Comparison of ENCODE assay signal across 11 mouse cellular contexts in genomic region chr11:97063921-97064295, GRCm38 (mm10). TPM values are rescaled to one million over a fixed set of nuclear protein-coding genes. Genes with fewer than 3 reads are reported as not detected.
A peak's percentile ranks its signal among the peaks of the same experiment; 100 is the strongest.
DNase-seq lines count a peak whose midpoint lies in the region; ATAC-seq and TF ChIP-seq lines count a peak whose summit lies in the region.
"Had no signal": no experiment of that assay in that cellular context is flagged by ENCODE, and none has a peak within 500 bp of the region (broad histone marks: within the 10 kb centered on the region; RNA-seq: fewer than 3 reads in every experiment).

No protein-coding gene starts in this region.

- H3K4me3 ChIP-seq in gastrocnemius, adult 2 months: no peak overlapping the region
- no peak overlapping the region for H3K4me3 ChIP-seq in lung, embryonic 14.5 days (ENCODE audit: low read depth, low read length)
- no peak overlapping the region for H3K4me3 ChIP-seq in forebrain, embryonic 10.5 days
- no peak overlapping the region for H3K4me3 ChIP-seq in midbrain, embryonic 14.5 days (replicated peaks; ENCODE audit: low read depth, low read length)

- H3K4me1 ChIP-seq in lung, embryonic 14.5 days (ENCODE audit: insufficient read depth): no peaks in the 10 kb centered on the region
- peaks cover 28% of the 10 kb centered on the region for H3K4me1 ChIP-seq in forebrain, embryonic 10.5 days
- no peaks in the 10 kb centered on the region for H3K4me1 ChIP-seq in midbrain, embryonic 14.5 days (ENCODE audit: control insufficient read depth, insufficient read depth, low read length)

- peak; percentile 30; the same call in 1 of the 2 replicates for TF ChIP-seq CTCF in gastrocnemius, adult 2 months (IDR thresholded peaks at IDR 0.05)
- peak; percentile 32; the same call in 1 of the 2 replicates for TF ChIP-seq CTCF in lung, embryonic 14.5 days (IDR thresholded peaks at IDR 0.05; ENCODE audit: low read depth)

- no peaks in the 10 kb centered on the region for H3K9me3 ChIP-seq in lung, embryonic 14.5 days (ENCODE audit: low read depth, low read length)
- no peaks in the 10 kb centered on the region for H3K9me3 ChIP-seq in forebrain, embryonic 10.5 days
- H3K9me3 ChIP-seq in midbrain, embryonic 14.5 days (ENCODE audit: control insufficient read depth, low read length): no peaks in the 10 kb centered on the region

- 82% methylated on average over 3 of the region's 3 CpGs for WGBS in lung, embryonic 14.5 days
- 88% methylated on average over 3 of the region's 3 CpGs for WGBS in forebrain, embryonic 10.5 days
- WGBS in midbrain, embryonic 14.5 days: 87% methylated on average over 3 of the region's 3 CpGs

- peaks cover 39% of the 10 kb centered on the region for H3K36me3 ChIP-seq in lung, embryonic 14.5 days (ENCODE audit: insufficient read depth)
- peaks cover 64% of the 10 kb centered on the region for H3K36me3 ChIP-seq in forebrain, embryonic 10.5 days (replicated peaks)
- peaks cover 35% of the 10 kb centered on the region for H3K36me3 ChIP-seq in midbrain, embryonic 14.5 days (ENCODE audit: control insufficient read depth, insufficient read depth, low read length)

- no peak overlapping the region for H3K27ac ChIP-seq in gastrocnemius, adult 2 months
- H3K27ac ChIP-seq in lung, embryonic 14.5 days (ENCODE audit: low read depth): no peak overlapping the region
- peak overlapping the region; percentile 75 for H3K27ac ChIP-seq in forebrain, embryonic 10.5 days
- H3K27ac ChIP-seq in midbrain, embryonic 14.5 days (replicated peaks; ENCODE audit: low read depth, low read length): peak overlapping the region; percentile 57

- intact Hi-C loops in gastrocnemius, adult 2 months (cut with DNase I): no loop called here
- intact Hi-C loops in left cerebral cortex, postnatal 14 days (cut with DNase I): no loop called here

- H3K9ac ChIP-seq in lung, embryonic 14.5 days: no peak overlapping the region
- no peak overlapping the region for H3K9ac ChIP-seq in midbrain, embryonic 14.5 days (replicated peaks; ENCODE audit: low read length)

- DNase-seq in gastrocnemius, adult 2 months: no peak
- no peak for DNase-seq in gastrocnemius, postnatal 25 days
- no peak for DNase-seq in lung, embryonic 14.5 days
- DNase-seq in lung, postnatal 10 days: no peak
- no peak for DNase-seq in forebrain, embryonic 10.5 days (ENCODE audit: extremely low spot score, low spot score)
- DNase-seq in midbrain, embryonic 14.5 days: peak; percentile 11
- DNase-seq in frontal cortex, postnatal 25 days (ENCODE audit: low spot score in 2 of 2): no peak
- no peak for DNase-seq in left cerebral cortex, postnatal 14 days (ENCODE audit: low spot score in 2 of 2)
- DNase-seq: cerebellum, postnatal 10 days; lung, postnatal 4 days had no signal

- no peak for ATAC-seq in lung, embryonic 14.5 days (ENCODE audit: insufficient read depth)
- ATAC-seq in midbrain, embryonic 14.5 days (ENCODE audit: low FRiP score, low TSS enrichment): no peak

- no peaks in the 10 kb centered on the region for H3K27me3 ChIP-seq in lung, embryonic 14.5 days (ENCODE audit: insufficient read depth, low read length)
- H3K27me3 ChIP-seq in forebrain, embryonic 10.5 days (ENCODE audit: poor library complexity, severe bottlenecking): no peaks in the 10 kb centered on the region
- no peaks in the 10 kb centered on the region for H3K27me3 ChIP-seq in midbrain, embryonic 14.5 days (ENCODE audit: control insufficient read depth, insufficient read depth, low read length)

- no peak overlapping the region for H3K4me2 ChIP-seq in lung, embryonic 14.5 days
- no peak overlapping the region for H3K4me2 ChIP-seq in midbrain, embryonic 14.5 days (ENCODE audit: low read length)

RNA-seq across cellular contexts. Expression of gene Osbpl7, which starts 13.5 kb away (rescaled TPM):
- 1 to 10 TPM; 2.2 to 4.3 TPM for total RNA-seq in gastrocnemius, adult 2 months (2021)
- 1 to 10 TPM; 2.5 to 3.2 TPM for total RNA-seq in gastrocnemius, postnatal 25 days (2021)
- 6.3 and 12.8 TPM in 2 replicates for polyA plus RNA-seq in lung, embryonic 14.5 days (2014; fragmentation: Nextera tagmentation; extraction: Ambion mirVana)
- 8.4 and 8.9 TPM in 2 replicates for polyA plus RNA-seq in forebrain, embryonic 10.5 days (2016; fragmentation: Nextera tagmentation; extraction: Ambion mirVana)
- 7.8 and 8.9 TPM in 2 replicates for polyA plus RNA-seq in midbrain, embryonic 14.5 days (2014; fragmentation: Nextera tagmentation; extraction: Ambion mirVana)
- total RNA-seq in left cerebral cortex, postnatal 14 days (2021): 10 to 100 TPM; 10.5 to 12.3 TPM

RNA-seq across cellular contexts. Expression of gene Mrpl10, which starts 22.5 kb away (rescaled TPM):
- total RNA-seq in gastrocnemius, adult 2 months (2021): 10 to 100 TPM; 36.9 to 50.7 TPM
- 10 to 100 TPM; 37.6 to 43.0 TPM for total RNA-seq in gastrocnemius, postnatal 25 days (2021)
- 84.5 and 85.5 TPM in 2 replicates for polyA plus RNA-seq in lung, embryonic 14.5 days (2014; fragmentation: Nextera tagmentation; extraction: Ambion mirVana)
- 84.6 and 88.3 TPM in 2 replicates for polyA plus RNA-seq in forebrain, embryonic 10.5 days (2016; fragmentation: Nextera tagmentation; extraction: Ambion mirVana)
- polyA plus RNA-seq in midbrain, embryonic 14.5 days (2014; fragmentation: Nextera tagmentation; extraction: Ambion mirVana): 54.2 and 62.2 TPM in 2 replicates
- total RNA-seq in left cerebral cortex, postnatal 14 days (2021): 10 to 100 TPM; 69.0 to 69.8 TPM

RNA-seq across cellular contexts. Expression of gene Lrrc46, which starts 22.7 kb away (rescaled TPM):
- not detected for total RNA-seq in gastrocnemius, adult 2 months (2021)
- total RNA-seq in gastrocnemius, postnatal 25 days (2021): under 1 TPM in 1 of 2 experiments, not detected in 1; 0.27 TPM
- 1.1 and 1.5 TPM in 2 replicates for polyA plus RNA-seq in lung, embryonic 14.5 days (2014; fragmentation: Nextera tagmentation; extraction: Ambion mirVana)
- polyA plus RNA-seq in forebrain, embryonic 10.5 days (2016; fragmentation: Nextera tagmentation; extraction: Ambion mirVana): 2.6 and 2.7 TPM in 2 replicates
- polyA plus RNA-seq in midbrain, embryonic 14.5 days (2014; fragmentation: Nextera tagmentation; extraction: Ambion mirVana): 2.3 and 3.0 TPM in 2 replicates
- total RNA-seq in left cerebral cortex, postnatal 14 days (2021): under 1 TPM; 0.26 to 0.74 TPM
- polyA plus RNA-seq: spleen, adult 2 months had no signal

RNA-seq across cellular contexts. Expression of gene Scrn2, which starts 34.2 kb away (rescaled TPM):
- total RNA-seq in gastrocnemius, adult 2 months (2021): 10 to 100 TPM; 10.4 to 11.4 TPM
- total RNA-seq in gastrocnemius, postnatal 25 days (2021): 1 to 10 TPM; 9.3 to 9.4 TPM
- 24.5 and 30.2 TPM in 2 replicates for polyA plus RNA-seq in lung, embryonic 14.5 days (2014; fragmentation: Nextera tagmentation; extraction: Ambion mirVana)
- 44.1 and 44.6 TPM in 2 replicates for polyA plus RNA-seq in forebrain, embryonic 10.5 days (2016; fragmentation: Nextera tagmentation; extraction: Ambion mirVana)
- 11.3 and 15.6 TPM in 2 replicates for polyA plus RNA-seq in midbrain, embryonic 14.5 days (2014; fragmentation: Nextera tagmentation; extraction: Ambion mirVana)
- total RNA-seq in left cerebral cortex, postnatal 14 days (2021): 1 to 10 TPM; 2.7 to 3.0 TPM

RNA-seq across cellular contexts. Expression of gene Sp6, which starts 50.7 kb away (rescaled TPM):
- under 1 TPM in 1 of 2 experiments, not detected in 1; 0.10 TPM for total RNA-seq in gastrocnemius, adult 2 months (2021)
- total RNA-seq in gastrocnemius, postnatal 25 days (2021): under 1 TPM in 1 of 2 experiments, not detected in 1; 0.10 TPM
- polyA plus RNA-seq in lung, embryonic 14.5 days (2014; fragmentation: Nextera tagmentation; extraction: Ambion mirVana): 0.22 and 0.43 TPM in 2 replicates
- 1.8 and 2.1 TPM in 2 replicates for polyA plus RNA-seq in forebrain, embryonic 10.5 days (2016; fragmentation: Nextera tagmentation; extraction: Ambion mirVana)
- 0.15 TPM in 1 of 2 replicates, not detected in the other for polyA plus RNA-seq in midbrain, embryonic 14.5 days (2014; fragmentation: Nextera tagmentation; extraction: Ambion mirVana)
- 1 to 10 TPM; 2.6 to 2.7 TPM for total RNA-seq in left cerebral cortex, postnatal 14 days (2021)

Comparison
In these comparisons a context has a peak if more than half of its experiments do, and no peak if none do; other contexts are left out.
1. H3K27ac ChIP-seq: peak in forebrain, embryonic 10.5 days (single experiment) and midbrain, embryonic 14.5 days (single experiment); none in gastrocnemius, adult 2 months (single experiment) and lung, embryonic 14.5 days (single experiment).